ENCODE assay signal across 35 mouse cellular contexts in genomic region chr1:156870028-156870427, GRCm38 (mm10). TPM values are rescaled to one million over a fixed set of nuclear protein-coding genes. Genes with fewer than 3 reads are reported as not detected.
"Had no signal": no experiment of that assay in that cellular context is flagged by ENCODE, and none has a peak within 500 bp of the region (broad histone marks: within the 10 kb centered on the region; RNA-seq: fewer than 3 reads in every experiment).

No protein-coding gene starts in this region.

- DNase-seq: heart, postnatal 10 days; heart, postnatal 14 days; heart, postnatal 36 days; heart, postnatal 4 days; kidney, adult 11 months; kidney, adult 18-20 months; kidney, adult 2 months; kidney, adult 8-10 months; kidney, adult 9 months; kidney, postnatal 10 days; kidney, postnatal 14 days; kidney, postnatal 25 days; kidney, postnatal 36 days; kidney, postnatal 4 days; layer of hippocampus, adult 9-11 months; layer of hippocampus, postnatal 36 days had no signal

- H3K27ac ChIP-seq: heart, embryonic 10.5 days; heart, embryonic 13.5 days; heart, embryonic 15.5 days; hindbrain, embryonic 10.5 days; hindbrain, embryonic 12.5 days; hindbrain, embryonic 13.5 days; hindbrain, embryonic 14.5 days; hindbrain, embryonic 15.5 days; hindbrain, postnatal 0 days; intestine, embryonic 15.5 days; kidney, embryonic 15.5 days; kidney, postnatal 0 days; layer of hippocampus, adult 2 months had no signal

- H3K4me3 ChIP-seq: heart, embryonic 10.5 days; heart, embryonic 12.5 days; heart, embryonic 13.5 days; heart, embryonic 15.5 days; hindbrain, embryonic 10.5 days; hindbrain, embryonic 12.5 days; hindbrain, embryonic 13.5 days; hindbrain, embryonic 15.5 days; intestine, embryonic 15.5 days; kidney, embryonic 15.5 days; layer of hippocampus, adult 2 months had no signal

- H3K4me1 ChIP-seq: hindbrain, embryonic 12.5 days; hindbrain, embryonic 15.5 days; kidney, embryonic 15.5 days had no signal

- H3K36me3 ChIP-seq: heart, embryonic 15.5 days; intestine, embryonic 15.5 days had no signal

- ATAC-seq: hindbrain, embryonic 16.5 days; hindbrain, postnatal 0 days; intestine, embryonic 15.5 days; intestine, embryonic 16.5 days; intestine, postnatal 0 days had no signal

- H3K27me3 ChIP-seq: heart, embryonic 12.5 days; heart, embryonic 13.5 days; heart, embryonic 15.5 days; hindbrain, embryonic 12.5 days; hindbrain, embryonic 13.5 days; hindbrain, embryonic 15.5 days; intestine, embryonic 15.5 days; kidney, embryonic 15.5 days had no signal

- H3K9me3 ChIP-seq: heart, embryonic 10.5 days; heart, embryonic 12.5 days; heart, embryonic 13.5 days; heart, embryonic 15.5 days; hindbrain, embryonic 10.5 days; hindbrain, embryonic 12.5 days; hindbrain, embryonic 13.5 days; hindbrain, embryonic 15.5 days; intestine, embryonic 15.5 days; kidney, embryonic 15.5 days had no signal

- H3K4me2 ChIP-seq: heart, embryonic 11.5 days; heart, embryonic 12.5 days; heart, embryonic 13.5 days; heart, embryonic 15.5 days; hindbrain, embryonic 12.5 days; hindbrain, embryonic 13.5 days; hindbrain, embryonic 14.5 days; hindbrain, embryonic 15.5 days; intestine, embryonic 15.5 days; kidney, embryonic 15.5 days had no signal

- H3K9ac ChIP-seq: heart, embryonic 12.5 days; heart, embryonic 13.5 days; heart, embryonic 15.5 days; hindbrain, embryonic 12.5 days; hindbrain, embryonic 13.5 days; hindbrain, embryonic 14.5 days; hindbrain, embryonic 15.5 days; intestine, embryonic 15.5 days; kidney, embryonic 15.5 days had no signal

RNA-seq across cellular contexts. Expression of gene Angptl1, which starts 31.7 kb away (rescaled TPM):
- total RNA-seq: hematopoietic stem cell, adult 5-6 weeks had no signal
